Mouse (Mus musculus): ENCODE measurements around the gene Clec4e. TPM values are rescaled to one million over a fixed set of nuclear protein-coding genes. Genes with fewer than 3 reads are reported as not detected.
A peak's percentile ranks its signal among the peaks of the same experiment; 100 is the strongest.

Clec4e gene
- total and polyA plus RNA-seq, 3 experiments = 0.29 to 20.8 (median 13.6) TPM

- no peak overlapping the region for H3K4me3 ChIP-seq (ENCODE audit: low read depth, low read length)
- no peaks in the 10 kb centered on the region for H3K36me3 ChIP-seq (replicated peaks)
- no peaks in the 10 kb centered on the region for H3K4me1 ChIP-seq (ENCODE audit: insufficient read depth, low read depth, low read length)
- no peak for ATAC-seq (ENCODE audit: extremely low read depth, insufficient number of reproducible peaks, low FRiP score, poor library complexity, severe bottlenecking)
- DNase-seq (ENCODE audit: low spot score) = no peak
- no peaks in the 10 kb centered on the region for H3K9me3 ChIP-seq (replicated peaks)
- TF ChIP-seq POLR2AphosphoS5 (IDR thresholded peaks at IDR 0.05; ENCODE audit: insufficient replicate concordance, low read depth, low read length) (no peak), TAL1 (conservative IDR thresholded peaks at IDR 0.05; ENCODE audit: low read depth, low read length) (no peak), CTCF (IDR thresholded peaks at IDR 0.05; ENCODE audit: low read depth, low read length) (no peak), GATA1 (IDR thresholded peaks at IDR 0.05; ENCODE audit: borderline replicate concordance, low read length) (no peak), GATA2 (IDR thresholded peaks at IDR 0.05; ENCODE audit: borderline replicate concordance, low read depth, low read length) (no peak)
- no peaks in the 10 kb centered on the region for H3K27me3 ChIP-seq (ENCODE audit: insufficient read depth, low read length)
Measured at GRCm38 (mm10) chr6:123244201-123244600, 45.5 kb downstream of the Clec4e start.

- no peak overlapping the region for H3K4me3 ChIP-seq (ENCODE audit: low read depth, low read length)
- no peaks in the 10 kb centered on the region for H3K36me3 ChIP-seq (replicated peaks)
- TF ChIP-seq CTCF (IDR thresholded peaks at IDR 0.05; ENCODE audit: low read depth, low read length) (no peak), POLR2AphosphoS5 (IDR thresholded peaks at IDR 0.05; ENCODE audit: insufficient replicate concordance, low read depth, low read length) (no peak), GATA1 (IDR thresholded peaks at IDR 0.05; ENCODE audit: borderline replicate concordance, low read length) (no peak), TAL1 (conservative IDR thresholded peaks at IDR 0.05; ENCODE audit: low read depth, low read length) (no peak), GATA2 (IDR thresholded peaks at IDR 0.05; ENCODE audit: borderline replicate concordance, low read depth, low read length) (no peak)
- ATAC-seq (ENCODE audit: extremely low read depth, insufficient number of reproducible peaks, low FRiP score, poor library complexity, severe bottlenecking) = peak; percentile 57
- no peaks in the 10 kb centered on the region for H3K27me3 ChIP-seq (ENCODE audit: insufficient read depth, low read length)
- no peaks in the 10 kb centered on the region for H3K4me1 ChIP-seq (ENCODE audit: insufficient read depth, low read depth, low read length)
- DNase-seq (ENCODE audit: low spot score) = no peak
- H3K9me3 ChIP-seq (replicated peaks) = no peaks in the 10 kb centered on the region
Measured at GRCm38 (mm10) chr6:123237582-123237981, 52.1 kb downstream of the Clec4e start.

Other genes starting within 250 kb of the Clec4e start
- not detected in 2 replicates for gene Clec4b1, start 239.9 kb downstream of the Clec4e start, total RNA-seq (2014; fragmentation: Nextera tagmentation)
- not detected in 2 replicates for gene Clec4b1, start 239.9 kb downstream of the Clec4e start, total RNA-seq (2017)
- gene Clec4b1, start 239.9 kb downstream of the Clec4e start, polyA plus RNA-seq (2012) = not detected in 2 replicates
- gene Clec4a2, start 183.4 kb downstream of the Clec4e start, total RNA-seq (2014; fragmentation: Nextera tagmentation) = 1.9 TPM in 1 of 2 replicates, not detected in the other
- 0.41 and 0.60 TPM in 2 replicates for gene Clec4a2, start 183.4 kb downstream of the Clec4e start, total RNA-seq (2017)
- 0.22 TPM in 1 of 2 replicates, not detected in the other for gene Clec4a2, start 183.4 kb downstream of the Clec4e start, polyA plus RNA-seq (2012)
- gene Clec4b2, start 117.0 kb downstream of the Clec4e start, total RNA-seq (2014; fragmentation: Nextera tagmentation) = not detected in 2 replicates
- gene Clec4b2, start 117.0 kb downstream of the Clec4e start, total RNA-seq (2017) = not detected in 2 replicates
- gene Clec4b2, start 117.0 kb downstream of the Clec4e start, polyA plus RNA-seq (2012) = not detected in 2 replicates
- gene Clec4n, start 60.0 kb downstream of the Clec4e start, total RNA-seq (2014; fragmentation: Nextera tagmentation) = not detected in 2 replicates
- gene Clec4n, start 60.0 kb downstream of the Clec4e start, total RNA-seq (2017) = 1.5 and 3.5 TPM in 2 replicates
- not detected in 2 replicates for gene Clec4n, start 60.0 kb downstream of the Clec4e start, polyA plus RNA-seq (2012)
- 18.9 and 28.7 TPM in 2 replicates for gene Clec4d, start 27.8 kb downstream of the Clec4e start, total RNA-seq (2014; fragmentation: Nextera tagmentation)
- gene Clec4d, start 27.8 kb downstream of the Clec4e start, total RNA-seq (2017) = 12.6 and 14.1 TPM in 2 replicates
- 0.44 and 0.91 TPM in 2 replicates for gene Clec4d, start 27.8 kb downstream of the Clec4e start, polyA plus RNA-seq (2012)
- not detected in 2 replicates for gene Vmn2r19, start 18.5 kb upstream of the Clec4e start, total RNA-seq (2014; fragmentation: Nextera tagmentation)
- gene Vmn2r19, start 18.5 kb upstream of the Clec4e start, total RNA-seq (2017) = not detected in 2 replicates
- not detected in 2 replicates for gene Vmn2r19, start 18.5 kb upstream of the Clec4e start, polyA plus RNA-seq (2012)
- gene Vmn2r20, start 128.2 kb upstream of the Clec4e start, total RNA-seq (2014; fragmentation: Nextera tagmentation) = 0.15 and 0.19 TPM in 2 replicates
- gene Vmn2r20, start 128.2 kb upstream of the Clec4e start, total RNA-seq (2017) = under 0.01 and 0.05 TPM in 2 replicates
- not detected in 2 replicates for gene Vmn2r20, start 128.2 kb upstream of the Clec4e start, polyA plus RNA-seq (2012)
- not detected in 2 replicates for gene Vmn2r21, start 243.5 kb upstream of the Clec4e start, total RNA-seq (2014; fragmentation: Nextera tagmentation)
- gene Vmn2r21, start 243.5 kb upstream of the Clec4e start, total RNA-seq (2017) = not detected in 2 replicates
- not detected in 2 replicates for gene Vmn2r21, start 243.5 kb upstream of the Clec4e start, polyA plus RNA-seq (2012)

All from G1E (cell line).